Mouse (Mus musculus) CD4-positive helper T cell, adult 2 months (primary cell): ENCODE measurements around the gene Ppil3.

Experiments
- DNase-seq: peaks from one replicate; pipeline ENCODE4 v3.0.0-alpha.2; 2012; ENCODE audit warnings: low read depth, missing footprints, low spot score

Gene Ppil3

GRCm38 (mm10) chr1:58409553-58410197, 35.6 kb downstream of the Ppil3 start:
- no peak for DNase-seq

DNA sequence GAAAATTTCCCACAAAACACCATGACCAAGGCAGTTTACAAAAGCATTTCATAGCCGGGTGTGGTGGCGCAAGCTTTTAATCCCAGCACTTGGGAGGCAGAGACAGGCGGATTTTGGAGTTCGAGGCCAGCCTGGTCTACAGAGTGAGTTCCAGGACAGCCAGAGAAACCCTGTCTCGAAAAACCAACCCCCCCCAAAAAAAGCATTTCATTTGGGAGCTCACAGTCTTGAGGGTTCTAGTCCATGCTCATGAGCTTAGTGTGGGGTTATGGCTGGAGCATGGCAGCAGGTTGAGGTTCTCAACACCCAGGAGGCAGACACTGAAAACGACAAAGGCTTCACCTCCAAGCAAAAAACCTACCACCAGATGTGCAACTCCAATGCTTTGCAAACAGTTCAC, 37.1 kb downstream of the Ppil3 start:
- no peak for DNase-seq

DNA sequence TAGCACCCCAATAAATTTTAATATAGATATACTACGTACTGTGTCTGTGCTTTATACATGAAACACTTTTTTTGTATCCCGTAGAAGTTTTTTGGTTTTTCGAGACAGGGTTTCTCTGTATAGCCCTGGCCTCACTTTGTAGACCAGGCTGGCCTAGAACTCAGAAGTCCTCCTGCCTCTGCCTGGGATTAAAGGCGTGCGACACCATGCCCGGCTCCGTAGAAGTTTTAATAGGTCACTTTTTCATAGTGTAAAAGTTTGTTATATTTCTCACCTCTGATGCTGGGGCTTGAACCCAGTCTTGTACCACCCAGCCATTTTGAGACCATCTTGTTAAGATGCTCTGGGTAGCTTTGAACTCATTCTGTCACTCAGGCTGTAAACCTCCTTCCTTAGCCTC, 38.0 kb downstream of the Ppil3 start:
- DNase-seq = no peak

DNA sequence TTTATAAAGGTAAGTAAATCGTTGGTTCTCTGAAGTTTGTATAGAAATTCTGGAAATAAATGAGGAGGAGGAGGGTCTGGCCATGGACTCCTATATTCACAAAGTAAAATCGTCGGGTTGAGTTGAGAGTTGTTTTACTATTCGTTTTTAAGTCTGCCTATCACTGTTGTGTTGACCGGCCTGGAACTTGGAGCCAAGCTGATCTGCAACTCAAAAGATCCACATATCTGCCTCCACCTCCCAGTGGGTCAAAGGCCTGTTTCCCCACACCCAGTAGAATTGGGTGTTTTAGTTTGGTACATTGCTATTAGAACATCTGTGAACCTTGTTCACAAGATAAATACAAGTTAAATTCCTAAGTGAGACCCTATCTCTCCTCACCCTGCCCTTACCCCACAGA, 41.5 kb downstream of the Ppil3 start:
- no peak for DNase-seq

DNA sequence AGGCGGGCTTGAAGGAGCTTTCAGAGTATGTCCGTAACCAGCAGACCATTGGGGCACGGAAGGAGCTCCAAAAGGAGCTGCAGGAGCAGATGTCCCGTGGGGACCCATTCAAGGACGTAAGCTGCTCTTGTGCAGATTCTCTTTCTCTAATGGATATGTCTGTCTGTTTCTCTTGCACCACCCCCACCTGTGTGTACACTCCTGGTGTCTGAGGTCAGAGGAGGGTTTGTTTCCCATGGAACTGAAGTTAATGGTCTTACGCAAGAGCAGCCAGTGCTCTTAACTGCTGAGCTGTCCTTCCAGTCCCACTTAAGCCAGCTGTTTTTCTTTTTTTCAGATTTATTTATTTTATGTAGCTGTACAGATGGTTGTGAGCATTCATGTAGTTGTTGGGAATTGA, 43.9 kb downstream of the Ppil3 start:
- DNase-seq = peak; percentile 0

DNA sequence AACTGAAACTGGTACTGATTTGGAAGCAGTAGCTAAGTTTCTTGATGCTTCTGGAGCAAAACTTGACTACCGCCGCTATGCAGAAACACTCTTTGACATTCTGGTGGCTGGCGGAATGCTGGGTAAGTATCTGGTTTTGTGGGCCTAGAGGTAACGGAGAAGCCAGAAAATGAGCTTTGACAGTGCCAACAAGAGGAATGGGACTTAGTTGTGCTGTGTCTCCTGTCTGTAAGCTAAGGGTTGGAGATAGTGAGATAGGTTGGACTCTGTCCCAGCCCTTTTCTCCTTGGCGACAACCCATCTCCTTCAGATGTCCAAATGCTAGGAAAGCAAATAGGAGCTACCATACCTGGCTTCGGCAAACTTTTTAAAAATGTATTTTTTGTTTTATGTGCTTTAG, 47.6 kb downstream of the Ppil3 start:
- no peak for DNase-seq

DNA sequence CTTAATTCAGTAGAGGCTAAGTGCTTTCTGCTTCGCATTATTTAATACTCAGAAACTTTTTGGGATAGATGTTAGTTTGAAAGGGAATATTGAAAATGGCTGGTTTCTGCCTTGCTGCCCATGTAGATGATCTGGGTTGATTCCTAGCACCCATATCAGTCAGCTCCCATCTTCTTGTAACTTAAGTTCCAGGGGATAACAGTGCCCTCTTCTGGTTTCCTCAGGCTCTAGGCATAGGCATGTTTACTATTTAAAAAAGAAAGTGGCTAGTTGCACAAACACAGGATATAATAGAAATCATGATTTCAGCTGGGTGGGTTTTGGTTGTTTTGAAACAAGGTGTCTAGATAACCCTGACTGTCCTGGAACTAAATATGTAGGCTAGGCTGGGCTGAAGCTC, 49.1 kb downstream of the Ppil3 start:
- no peak for DNase-seq

DNA sequence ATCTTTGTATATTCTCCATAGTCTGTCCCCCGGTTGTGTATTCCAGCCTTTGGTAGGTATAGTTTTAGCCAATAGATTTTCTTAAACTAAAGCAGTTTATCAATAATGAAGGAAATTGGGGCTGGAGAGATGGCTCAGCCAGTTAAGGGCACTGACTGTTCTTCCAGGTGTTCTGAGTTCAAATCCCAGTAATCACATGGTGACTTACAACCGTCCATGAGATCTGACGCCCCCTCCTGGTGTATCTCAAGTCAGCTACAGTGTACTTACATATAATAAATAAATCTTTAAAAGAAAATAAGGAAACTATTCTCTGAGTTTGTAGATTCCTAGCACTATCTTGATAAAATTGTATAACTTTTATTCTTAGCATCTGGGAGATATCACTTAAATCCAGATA, 49.9 kb downstream of the Ppil3 start:
- no peak for DNase-seq

DNA sequence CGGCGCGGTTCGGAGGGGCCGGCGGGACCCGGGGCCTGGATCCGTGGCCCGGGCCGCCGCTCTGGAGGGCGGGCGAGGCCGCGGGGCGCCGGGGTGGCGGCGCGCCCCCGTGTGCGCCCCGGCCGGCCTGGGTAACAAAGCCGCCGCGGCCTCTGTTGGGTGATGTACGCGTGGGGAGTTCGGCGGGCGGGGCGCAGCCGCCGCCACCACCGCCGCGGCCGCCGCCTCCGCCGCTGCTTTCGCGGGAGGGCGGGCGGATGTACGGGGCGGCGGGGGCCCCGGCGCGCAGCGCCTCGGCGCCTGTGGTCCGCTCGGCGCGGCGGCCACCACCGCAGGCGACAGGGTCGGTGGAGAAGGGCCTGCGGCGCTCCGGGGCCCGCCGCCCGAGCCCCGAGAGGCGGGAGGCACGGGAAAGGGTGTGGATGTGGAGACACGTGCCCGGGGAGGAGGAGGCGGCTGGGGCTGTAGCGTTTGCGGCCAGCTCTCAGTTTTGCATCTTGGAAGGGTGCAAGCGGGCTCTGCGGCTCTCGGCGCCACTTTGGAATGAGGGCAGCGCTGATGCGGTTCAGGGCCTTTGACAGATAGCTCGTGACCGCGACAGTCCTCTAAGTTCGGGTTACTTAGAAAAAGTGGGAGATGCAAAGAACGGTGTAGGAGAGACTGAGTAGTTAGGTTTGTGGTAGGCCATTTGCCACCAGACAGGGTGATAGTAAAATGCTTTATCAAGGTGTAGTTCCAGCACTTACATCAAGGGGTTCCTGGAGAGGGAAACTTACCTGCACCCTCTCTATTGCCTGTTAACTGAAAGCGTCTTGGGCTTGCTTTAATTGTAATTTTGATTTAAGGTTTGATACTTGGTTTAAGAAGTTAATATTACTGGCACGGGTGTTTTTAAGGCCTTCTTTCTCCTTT, 51.7 kb downstream of the Ppil3 start:
- DNase-seq = peak; percentile 75

- peak; percentile 96 for DNase-seq
These were observed 52.5 kb downstream of the Ppil3 start, which contains the start of gene Bzw1 for GRCm38 (mm10) chr1:58392652-58393283. Gene Bzw1 (plus strand): TSS chr1:58392898.

GRCm38 (mm10) chr1:58392268-58392651, 53.0 kb downstream of the Ppil3 start:
- no peak for DNase-seq

DNA sequence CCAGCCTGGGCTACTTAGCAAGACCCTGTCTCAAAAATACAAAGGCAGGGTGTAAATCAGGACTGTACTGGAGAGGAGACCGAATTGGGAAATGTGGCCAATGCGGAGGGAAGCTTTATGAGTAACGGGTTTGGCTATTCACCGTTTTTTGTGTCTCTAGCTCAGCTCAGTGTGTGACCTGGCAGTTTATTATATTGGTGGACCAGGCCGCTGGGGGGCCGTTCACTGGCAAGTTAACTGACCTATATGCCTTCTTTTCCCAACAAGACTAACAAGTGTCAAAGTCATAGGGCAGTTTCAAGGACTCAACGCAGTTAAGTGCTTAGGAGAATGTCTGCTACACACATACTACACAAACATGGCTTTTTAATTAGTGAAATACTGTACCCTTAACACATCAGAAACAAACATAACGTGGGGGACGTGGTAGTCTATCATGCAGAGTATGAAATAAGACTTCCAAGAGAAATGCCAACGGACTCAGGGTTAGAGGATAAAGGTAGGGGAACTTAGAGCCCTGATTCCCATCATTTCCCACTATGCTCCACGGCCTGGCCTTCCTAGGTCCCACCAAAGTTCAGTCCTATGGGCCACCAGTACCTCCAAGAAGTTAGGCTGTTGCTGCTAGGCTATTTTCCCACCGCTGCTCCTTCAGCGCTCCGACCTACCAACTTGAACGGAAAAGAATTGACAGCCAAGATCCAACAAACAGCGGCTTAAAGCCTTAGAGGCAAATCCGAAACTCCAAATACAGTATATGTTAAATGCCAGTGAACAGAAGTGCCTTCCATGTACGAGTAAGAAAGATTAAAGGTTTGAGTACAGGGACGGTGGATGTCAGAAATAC, 53.6 kb downstream of the Ppil3 start:
- DNase-seq = no peak

GRCm38 (mm10) chr1:58382586-58383281, 62.6 kb downstream of the Ppil3 start:
- no peak for DNase-seq
